Mouse (Mus musculus) lung, embryonic 16.5 days (tissue): ENCODE data around the gene Olfr582. TPM values are rescaled to one million over a fixed set of nuclear protein-coding genes. Genes with fewer than 3 reads are reported as not detected.

ENCODE experiments used
- ATAC-seq: fragments of 200-750 bp; cut with Nextera tagmentation; 2 replicates; pipeline ENCODE4 v1.8.0; 2017; ENCODE audit warnings: low read depth, mild to moderate bottlenecking, moderate library complexity
- H3K27ac ChIP-seq: fragments of 300-500 bp; sonication (generic); 2 replicates; pipeline ENCODE4 v1.5.1; 2014; ENCODE audit warnings: mild to moderate bottlenecking, control low read depth, low read length
- H3K27me3 ChIP-seq: fragments of 300-500 bp; sonication (generic); 2 replicates; pipeline ENCODE4 v1.6.1; 2014; ENCODE audit warnings: low read depth, low read length, mixed read lengths; ENCODE audit not compliant: control insufficient read depth, insufficient read depth
- H3K36me3 ChIP-seq: fragments of 300-500 bp; sonication (generic); 2 replicates; pipeline ENCODE4 v1.6.1; 2014; ENCODE audit warnings: low read length; ENCODE audit not compliant: control insufficient read depth, insufficient read depth
- H3K4me1 ChIP-seq: fragments of 300-500 bp; sonication (generic); replicated peaks from 2 replicates; pipeline ENCODE4 v1.6.1; 2014; ENCODE audit warnings: low read length, mixed read lengths; ENCODE audit not compliant: control insufficient read depth, insufficient read depth
- H3K4me2 ChIP-seq: fragments of 300-500 bp; sonication (generic); 2 replicates; pipeline ENCODE4 v1.6.1; 2014; ENCODE audit warnings: low read depth, low read length, control low read depth
- H3K4me3 ChIP-seq: fragments of 300-500 bp; sonication (generic); 2 replicates; pipeline ENCODE4 v1.5.1; 2014; ENCODE audit warnings: mild to moderate bottlenecking, low read length, control low read depth
- H3K9ac ChIP-seq: fragments of 300-500 bp; sonication (generic); 2 replicates; pipeline ENCODE4 v1.6.1; 2014; ENCODE audit warnings: low read length, control low read depth
- H3K9me3 ChIP-seq: fragments of 300-500 bp; sonication (generic); 2 replicates; pipeline ENCODE4 v1.6.1; 2016; ENCODE audit warnings: low read length; ENCODE audit not compliant: control insufficient read depth
- WGBS: fragments of 180-500 bp; shearing (Covaris S2); extraction: QIAGEN DNeasy Blood & Tissue Kit; methylation state at CpG from one replicate; pipeline ENCODE4 v1.1.7; 2014; 5-methylcytosine and 5-hydroxymethylcytosine counted together
- polyA plus RNA-seq: library from polyadenylated mRNA; unstranded; fragments of >200 nt; fragmentation: Nextera tagmentation; extraction: Ambion mirVana; gene quantifications from 2 replicates; pipeline ENCODE4 v1.2.1, GENCODE M21; 2015

Gene Olfr582
- not detected in 2 replicates for polyA plus RNA-seq

GRCm38 (mm10) chr7:103037724-103038123 lies at the start of gene Olfr582:
Olfr582 (plus strand) TSS chr7:103038024.
- no peak within 1 kb of the TSS for H3K4me3 ChIP-seq
- no peaks in the 10 kb centered on the region for H3K36me3 ChIP-seq

GRCm38 (mm10) chr7:102989224-102989623 lies 48.6 kb upstream of the Olfr582 start, which contains the start of gene Olfr578:
Olfr578 (minus strand) TSS chr7:102989324.
- no peaks in the 10 kb centered on the region for H3K36me3 ChIP-seq
- no peak within 1 kb of the TSS for H3K27ac ChIP-seq
- no peaks in the 10 kb centered on the region for H3K4me1 ChIP-seq
- H3K4me2 ChIP-seq: no peak within 1 kb of the TSS
- H3K9ac ChIP-seq: no peak within 1 kb of the TSS
- no peak for ATAC-seq
- 48% methylated on average over 3 of the region's 3 CpGs for WGBS
- no peaks in the 10 kb centered on the region for H3K27me3 ChIP-seq
- H3K4me3 ChIP-seq: no peak within 1 kb of the TSS
- H3K9me3 ChIP-seq: no peaks in the 10 kb centered on the region

More at GRCm38 (mm10) chr7:103037724-103038123, at the start of gene Olfr582:
- Histone ChIP-seq H3K9ac (no peak within 1 kb of the TSS), H3K4me1 (no peaks in the 10 kb centered on the region), H3K4me2 (no peak within 1 kb of the TSS), H3K27me3 (no peaks in the 10 kb centered on the region), H3K27ac (no peak within 1 kb of the TSS), H3K9me3 (no peaks in the 10 kb centered on the region)
- ATAC-seq: no peak

- H3K4me2 ChIP-seq: no peak within 1 kb of the TSS
- no peaks in the 10 kb centered on the region for H3K9me3 ChIP-seq
- H3K4me1 ChIP-seq: no peaks in the 10 kb centered on the region
- no peak for ATAC-seq
- no peak within 1 kb of the TSS for H3K27ac ChIP-seq
- no peaks in the 10 kb centered on the region for H3K27me3 ChIP-seq
- H3K9ac ChIP-seq: no peak within 1 kb of the TSS
- no peak within 1 kb of the TSS for H3K4me3 ChIP-seq
- 76% methylated on average over 1 of the region's 1 CpGs for WGBS
- no peaks in the 10 kb centered on the region for H3K36me3 ChIP-seq
Observed at GRCm38 (mm10) chr7:103051000-103051399, 13.2 kb downstream of the Olfr582 start, which contains the start of gene Olfr583. Olfr583 (plus strand) TSS chr7:103051300.

GRCm38 (mm10) chr7:103081585-103081984 lies 43.8 kb downstream of the Olfr582 start, which contains the start of gene Olfr584:
Olfr584 (plus strand) TSS chr7:103081885.
- no peak for ATAC-seq
- peaks cover 3% of the 10 kb centered on the region; the same call in 1 of the 2 replicates for H3K9me3 ChIP-seq
- H3K27me3 ChIP-seq: no peaks in the 10 kb centered on the region
- H3K27ac ChIP-seq: no peak within 1 kb of the TSS
- 78% methylated on average over 1 of the region's 1 CpGs for WGBS
- H3K36me3 ChIP-seq: no peaks in the 10 kb centered on the region
- H3K4me3 ChIP-seq: no peak within 1 kb of the TSS
- H3K9ac ChIP-seq: no peak within 1 kb of the TSS
- no peaks in the 10 kb centered on the region for H3K4me1 ChIP-seq
- no peak within 1 kb of the TSS for H3K4me2 ChIP-seq

Other genes starting within 250 kb of the Olfr582 start
- gene Olfr564, start 234.5 kb upstream of the Olfr582 start, polyA plus RNA-seq: not detected in 2 replicates
- gene Olfr566, start 179.3 kb upstream of the Olfr582 start, polyA plus RNA-seq: not detected in 2 replicates
- gene Olfr568, start 160.9 kb upstream of the Olfr582 start, polyA plus RNA-seq: not detected in 2 replicates
- gene Olfr569, start 147.1 kb upstream of the Olfr582 start, polyA plus RNA-seq: not detected in 2 replicates
- gene Olfr570, start 143.4 kb upstream of the Olfr582 start, polyA plus RNA-seq: not detected in 2 replicates
- gene Olfr571, start 120.5 kb upstream of the Olfr582 start, polyA plus RNA-seq: not detected in 2 replicates
- gene Olfr572, start 113.6 kb upstream of the Olfr582 start, polyA plus RNA-seq: not detected in 2 replicates
- gene Olfr573-ps1, start 95.4 kb upstream of the Olfr582 start, polyA plus RNA-seq: not detected in 2 replicates
- not detected in 2 replicates for gene Olfr574, start 89.6 kb upstream of the Olfr582 start, polyA plus RNA-seq
- gene Olfr575, start 79.2 kb upstream of the Olfr582 start, polyA plus RNA-seq: not detected in 2 replicates
- gene Olfr576, start 75.4 kb upstream of the Olfr582 start, polyA plus RNA-seq: not detected in 2 replicates
- not detected in 2 replicates for gene Olfr577, start 62.1 kb upstream of the Olfr582 start, polyA plus RNA-seq
- gene Olfr578, start 48.7 kb upstream of the Olfr582 start, polyA plus RNA-seq: not detected in 2 replicates
- not detected in 2 replicates for gene Olfr583, start 13.3 kb downstream of the Olfr582 start, polyA plus RNA-seq
- not detected in 2 replicates for gene Olfr584, start 43.9 kb downstream of the Olfr582 start, polyA plus RNA-seq
- not detected in 2 replicates for gene Olfr585, start 59.7 kb downstream of the Olfr582 start, polyA plus RNA-seq
- gene Olfr586, start 87.6 kb downstream of the Olfr582 start, polyA plus RNA-seq: not detected in 2 replicates
- not detected in 2 replicates for gene Olfr588-ps1, start 102.9 kb downstream of the Olfr582 start, polyA plus RNA-seq
- gene Olfr589, start 118.3 kb downstream of the Olfr582 start, polyA plus RNA-seq: not detected in 2 replicates
- gene Olfr591, start 140.3 kb downstream of the Olfr582 start, polyA plus RNA-seq: not detected in 2 replicates
- not detected in 2 replicates for gene Olfr592, start 146.8 kb downstream of the Olfr582 start, polyA plus RNA-seq
- gene Olfr593, start 173.8 kb downstream of the Olfr582 start, polyA plus RNA-seq: not detected in 2 replicates
- not detected in 2 replicates for gene Olfr594, start 179.0 kb downstream of the Olfr582 start, polyA plus RNA-seq
- not detected in 2 replicates for gene Usp17ld, start 214.5 kb downstream of the Olfr582 start, polyA plus RNA-seq